In the genomic region with DNA sequence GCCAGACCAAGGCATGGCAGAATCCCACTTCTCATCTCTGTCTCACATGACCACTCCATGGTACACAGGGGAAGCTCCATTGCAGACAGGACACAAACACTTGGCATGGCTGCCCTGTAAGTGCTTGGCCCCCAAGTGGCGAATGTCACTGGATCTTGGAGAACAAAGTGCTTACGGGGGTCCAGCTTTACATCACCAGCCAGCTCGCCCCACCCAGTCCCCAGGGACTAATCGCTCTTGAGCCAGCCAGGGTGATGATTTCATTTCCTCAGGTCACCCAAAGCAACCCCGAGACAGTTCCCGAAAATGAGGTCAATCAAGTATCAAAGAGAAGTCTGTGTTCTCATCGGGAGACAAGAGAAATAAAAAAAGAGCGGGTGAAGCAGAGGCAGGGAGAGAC, we compare ENCODE assay signal across 31 mouse cellular contexts. TPM values are rescaled to one million over a fixed set of nuclear protein-coding genes. Genes with fewer than 3 reads are reported as not detected.
DNase-seq lines count a peak whose midpoint lies in the region; ATAC-seq lines count a peak whose summit lies in the region.
"Had no signal": no experiment of that assay in that cellular context is flagged by ENCODE, and none has a peak within 500 bp of the region (broad histone marks: within the 10 kb centered on the region; RNA-seq: fewer than 3 reads in every experiment).

No protein-coding gene starts in this region.

- intact Hi-C loops in gastrocnemius, postnatal 14 days (cut with DNase I; ENCODE audit: low total_unique reads), result no loop called here
- intact Hi-C loops in heart, postnatal 10 days (cut with DNase I), result no loop called here

- peak; percentile 97 for DNase-seq in heart, adult 11 months
- peak; percentile 36 for DNase-seq in gastrocnemius, postnatal 14 days
- DNase-seq in heart, postnatal 10 days, result peak; percentile 33 to 38
- DNase-seq in skeletal muscle tissue, adult 2 months (ENCODE audit: low read depth, low spot score), result peak; percentile 72
- no peak for DNase-seq in adrenal gland, postnatal 10 days
- no peak for DNase-seq in kidney, adult 11 months
- DNase-seq: adrenal gland, postnatal 14 days; cerebellum, adult 11 months; cerebellum, adult 9-10 months; cerebellum, postnatal 36 days; kidney, adult 9 months; kidney, postnatal 10 days; layer of hippocampus, adult 9-11 months; liver; lung, embryonic 14.5 days; lung, postnatal 14 days; right cerebral cortex, postnatal 25 days; thymus, adult 2 months; thymus, postnatal 36 days had no signal

- no peaks in the 10 kb centered on the region for H3K9me3 ChIP-seq in heart, embryonic 11.5 days (replicated peaks; ENCODE audit: control insufficient read depth, low read length)
- H3K9me3 ChIP-seq: forebrain, embryonic 13.5 days; liver, embryonic 15.5 days; midbrain, embryonic 15.5 days; neural tube, embryonic 15.5 days had no signal

- H3K4me2 ChIP-seq in heart, embryonic 11.5 days, result no peak overlapping the region
- H3K4me2 ChIP-seq: forebrain, embryonic 13.5 days; heart, embryonic 15.5 days; hindbrain, embryonic 12.5 days; liver, embryonic 15.5 days; lung, embryonic 14.5 days; midbrain, embryonic 15.5 days; neural tube, embryonic 15.5 days had no signal

- no peaks in the 10 kb centered on the region for H3K36me3 ChIP-seq in heart, embryonic 11.5 days (ENCODE audit: control insufficient read depth, insufficient read depth, low read length)
- H3K36me3 ChIP-seq: G1E; heart, embryonic 15.5 days; hindbrain, embryonic 12.5 days; liver, embryonic 15.5 days; midbrain, embryonic 10.5 days; midbrain, embryonic 15.5 days; neural tube, embryonic 15.5 days had no signal

- H3K27me3 ChIP-seq in heart, embryonic 11.5 days (ENCODE audit: control insufficient read depth, insufficient read depth, low read length), result no peaks in the 10 kb centered on the region
- H3K27me3 ChIP-seq: forebrain, embryonic 13.5 days; heart, embryonic 15.5 days; hindbrain, embryonic 12.5 days; liver, embryonic 15.5 days; midbrain, embryonic 15.5 days; neural tube, embryonic 15.5 days had no signal

- H3K4me1 ChIP-seq in heart, embryonic 11.5 days (ENCODE audit: control insufficient read depth, insufficient read depth, low read length), result no peaks in the 10 kb centered on the region
- H3K4me1 ChIP-seq: forebrain, embryonic 13.5 days; heart, embryonic 15.5 days; liver, embryonic 15.5 days; midbrain, embryonic 15.5 days; neural tube, embryonic 15.5 days had no signal

- H3K27ac ChIP-seq in heart, embryonic 11.5 days (ENCODE audit: low read depth, low read length), result no peak overlapping the region
- H3K27ac ChIP-seq: forebrain, embryonic 13.5 days; heart, embryonic 15.5 days; hindbrain, embryonic 12.5 days; liver, embryonic 15.5 days; midbrain, embryonic 10.5 days; midbrain, embryonic 15.5 days; neural tube, embryonic 15.5 days; stomach, postnatal 0 days had no signal

- WGBS in heart, embryonic 11.5 days (ENCODE audit: insufficient replicate concordance), result 86% methylated on average over 8 of the region's 8 CpGs

- ATAC-seq in heart, embryonic 11.5 days (replicated peaks; ENCODE audit: insufficient number of reproducible peaks, low FRiP score, low TSS enrichment), result no peak
- ATAC-seq: forebrain, embryonic 13.5 days; intestine, embryonic 16.5 days; midbrain, embryonic 15.5 days had no signal

- no peak overlapping the region for H3K9ac ChIP-seq in heart, embryonic 11.5 days (ENCODE audit: low read depth, low read length)
- H3K9ac ChIP-seq: forebrain, embryonic 13.5 days; heart, embryonic 15.5 days; hindbrain, embryonic 12.5 days; liver, embryonic 15.5 days; lung, embryonic 14.5 days; midbrain, embryonic 15.5 days; neural tube, embryonic 15.5 days had no signal

- H3K4me3 ChIP-seq in heart, embryonic 11.5 days (ENCODE audit: low read depth, low read length), result no peak overlapping the region
- H3K4me3 ChIP-seq: forebrain, embryonic 13.5 days; heart, embryonic 15.5 days; hindbrain, embryonic 12.5 days; liver, embryonic 15.5 days; midbrain, embryonic 10.5 days; midbrain, embryonic 15.5 days; neural tube, embryonic 15.5 days had no signal

RNA-seq across cellular contexts. Expression of a gene that starts 33.8 kb away (rescaled TPM):
- 0.23 and 0.31 TPM in 2 replicates for polyA plus RNA-seq in heart, embryonic 11.5 days (2014; fragmentation: Nextera tagmentation; extraction: Ambion mirVana)
- total RNA-seq in gastrocnemius, postnatal 14 days (2021), result 1 to 10 TPM; 4.4 to 6.1 TPM
- 1 to 10 TPM; 6.5 to 8.5 TPM for total RNA-seq in heart, postnatal 10 days (2021)
- total RNA-seq in adrenal gland, postnatal 10 days (2021), result 1 to 10 TPM; 6.3 to 7.1 TPM
- polyA plus RNA-seq: G1E; limb, embryonic 11.5 days had no signal

Comparison
In these comparisons a context has a peak if more than half of its experiments do, and no peak if none do; other contexts are left out.
1. DNase-seq: peak in heart, adult 11 months (single experiment), gastrocnemius, postnatal 14 days (single experiment), heart, postnatal 10 days (2 of 2) and skeletal muscle tissue, adult 2 months (single experiment); none in adrenal gland, postnatal 10 days (single experiment) and kidney, adult 11 months (single experiment).